Mouse (Mus musculus): ENCODE data around the gene Csnk2a1. TPM values are rescaled to one million over a fixed set of nuclear protein-coding genes. Genes with fewer than 3 reads are reported as not detected.

Csnk2a1 gene
- polyA plus RNA-seq, 1 experiment from 2014 or later, result 57.8 TPM

GRCm38 (mm10) chr2:152211871-152212270 lies 14.8 kb upstream of the Csnk2a1 start:
- 85% methylated on average over 3 of the region's 3 CpGs for WGBS
- no peaks in the 10 kb centered on the region for H3K4me1 ChIP-seq (ENCODE audit: control insufficient read depth, insufficient read depth, low read length)
- ATAC-seq (replicated peaks; ENCODE audit: insufficient number of reproducible peaks, low FRiP score, low TSS enrichment, low read depth) (no peak), DNase-seq (ENCODE audit: low spot score) (no peak)
- no peaks in the 10 kb centered on the region for H3K36me3 ChIP-seq (replicated peaks; ENCODE audit: control insufficient read depth, insufficient read depth, low read depth, low read length)
- no peak overlapping the region for H3K4me2 ChIP-seq (ENCODE audit: low read depth, low read length)
- H3K27me3 ChIP-seq (ENCODE audit: control insufficient read depth, insufficient read depth, low read length), result no peaks in the 10 kb centered on the region
- H3K27ac ChIP-seq (replicated peaks; ENCODE audit: low read depth, low read length), result no peak overlapping the region
- no peak overlapping the region for H3K9ac ChIP-seq (replicated peaks; ENCODE audit: low read length)
- H3K4me3 ChIP-seq (ENCODE audit: low read depth, low read length), result no peak overlapping the region
- H3K9me3 ChIP-seq (replicated peaks; ENCODE audit: control insufficient read depth, low read length), result no peaks in the 10 kb centered on the region

GRCm38 (mm10) chr2:152216975-152217374 lies 9.7 kb upstream of the Csnk2a1 start:
- Histone ChIP-seq H3K27me3 (ENCODE audit: control insufficient read depth, insufficient read depth, low read length) (no peaks in the 10 kb centered on the region), H3K9me3 (replicated peaks; ENCODE audit: control insufficient read depth, low read length) (no peaks in the 10 kb centered on the region), H3K27ac (replicated peaks; ENCODE audit: low read depth, low read length) (no peak overlapping the region), H3K36me3 (replicated peaks; ENCODE audit: control insufficient read depth, insufficient read depth, low read depth, low read length) (no peaks in the 10 kb centered on the region), H3K4me1 (ENCODE audit: control insufficient read depth, insufficient read depth, low read length) (no peaks in the 10 kb centered on the region), H3K4me3 (ENCODE audit: low read depth, low read length) (no peak overlapping the region), H3K9ac (replicated peaks; ENCODE audit: low read length) (no peak overlapping the region), H3K4me2 (ENCODE audit: low read depth, low read length) (no peak overlapping the region)
- no peak for ATAC-seq (replicated peaks; ENCODE audit: insufficient number of reproducible peaks, low FRiP score, low TSS enrichment, low read depth)
- WGBS, result 84% methylated on average over 1 of the region's 1 CpGs
- DNase-seq (ENCODE audit: low spot score), result no peak

DNA sequence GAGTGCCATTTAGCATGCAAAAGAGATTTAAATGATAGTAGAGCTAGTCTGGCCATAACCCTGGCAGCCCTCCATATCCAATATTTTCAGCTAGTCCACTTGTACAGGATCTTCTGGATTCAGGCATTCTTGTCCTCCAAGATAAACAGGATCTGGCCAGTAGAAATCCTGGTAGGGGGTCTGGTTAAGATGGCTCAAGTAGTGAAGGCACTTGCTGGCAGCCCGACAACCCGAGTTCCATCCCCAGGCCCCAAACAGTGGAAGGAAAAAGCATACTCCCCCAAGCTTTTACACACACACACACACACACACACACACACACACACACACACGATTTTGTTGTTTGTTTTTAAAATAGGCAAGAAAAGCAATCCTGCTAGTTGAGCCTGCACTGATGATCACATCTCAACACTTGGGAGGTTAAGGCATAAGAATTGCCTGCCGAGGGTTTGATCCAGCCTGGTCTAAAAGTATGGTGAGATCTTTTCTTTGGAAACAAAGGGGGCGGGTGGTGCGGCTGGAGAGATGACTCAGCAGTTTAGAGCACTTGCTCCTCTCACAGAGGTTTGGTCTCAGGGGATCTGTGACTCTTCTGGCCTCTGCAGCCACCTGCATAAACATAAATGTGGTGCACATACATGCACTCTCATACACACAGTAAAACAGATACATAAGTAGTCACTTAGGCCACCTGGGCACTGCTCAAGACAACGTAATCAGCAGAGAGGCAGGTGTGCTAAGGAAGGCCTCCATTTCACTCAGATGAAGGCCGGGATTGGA lies 2.9 kb upstream of the Csnk2a1 start:
- H3K4me3 ChIP-seq (ENCODE audit: low read depth, low read length), result no peak overlapping the region
- no peak for ATAC-seq (replicated peaks; ENCODE audit: insufficient number of reproducible peaks, low FRiP score, low TSS enrichment, low read depth)
- no peaks in the 10 kb centered on the region for H3K4me1 ChIP-seq (ENCODE audit: control insufficient read depth, insufficient read depth, low read length)
- 62% methylated on average over 8 of the region's 8 CpGs for WGBS
- H3K9me3 ChIP-seq (replicated peaks; ENCODE audit: control insufficient read depth, low read length), result no peaks in the 10 kb centered on the region
- H3K27ac ChIP-seq (replicated peaks; ENCODE audit: low read depth, low read length), result no peak overlapping the region
- DNase-seq (ENCODE audit: low spot score), result no peak
- H3K9ac ChIP-seq (replicated peaks; ENCODE audit: low read length), result no peak overlapping the region
- no peaks in the 10 kb centered on the region for H3K36me3 ChIP-seq (replicated peaks; ENCODE audit: control insufficient read depth, insufficient read depth, low read depth, low read length)
- H3K4me2 ChIP-seq (ENCODE audit: low read depth, low read length), result no peak overlapping the region
- no peaks in the 10 kb centered on the region for H3K27me3 ChIP-seq (ENCODE audit: control insufficient read depth, insufficient read depth, low read length)

DNA sequence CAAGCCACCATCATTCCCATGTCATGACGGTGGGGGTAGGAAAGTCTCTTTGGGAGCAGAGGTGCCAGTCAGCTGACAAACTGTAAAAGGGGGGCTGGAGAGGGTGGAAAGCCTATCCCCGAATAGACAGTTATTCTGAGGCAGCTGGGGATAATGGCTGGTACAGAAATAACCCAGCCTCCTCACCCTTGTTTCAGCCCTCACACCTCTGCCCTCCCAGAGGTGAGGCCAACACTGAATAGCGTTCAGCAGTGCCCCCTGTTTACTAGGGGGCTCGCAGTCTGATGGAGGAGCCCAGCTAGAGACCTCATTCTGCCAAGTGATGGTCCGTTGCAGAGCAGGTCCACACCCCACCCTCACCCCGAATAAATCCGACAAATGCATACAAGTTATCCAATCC lies 1.1 kb upstream of the Csnk2a1 start:
- Histone ChIP-seq H3K4me3 (ENCODE audit: low read depth, low read length) (no peak overlapping the region), H3K4me1 (ENCODE audit: control insufficient read depth, insufficient read depth, low read length) (no peaks in the 10 kb centered on the region), H3K36me3 (replicated peaks; ENCODE audit: control insufficient read depth, insufficient read depth, low read depth, low read length) (no peaks in the 10 kb centered on the region), H3K27me3 (ENCODE audit: control insufficient read depth, insufficient read depth, low read length) (no peaks in the 10 kb centered on the region), H3K4me2 (ENCODE audit: low read depth, low read length) (no peak overlapping the region), H3K9ac (replicated peaks; ENCODE audit: low read length) (no peak overlapping the region), H3K9me3 (replicated peaks; ENCODE audit: control insufficient read depth, low read length) (no peaks in the 10 kb centered on the region), H3K27ac (replicated peaks; ENCODE audit: low read depth, low read length) (no peak overlapping the region)
- 84% methylated on average over 7 of the region's 7 CpGs for WGBS
- ATAC-seq (replicated peaks; ENCODE audit: insufficient number of reproducible peaks, low FRiP score, low TSS enrichment, low read depth), result no peak
- DNase-seq (ENCODE audit: low spot score), result no peak

DNA sequence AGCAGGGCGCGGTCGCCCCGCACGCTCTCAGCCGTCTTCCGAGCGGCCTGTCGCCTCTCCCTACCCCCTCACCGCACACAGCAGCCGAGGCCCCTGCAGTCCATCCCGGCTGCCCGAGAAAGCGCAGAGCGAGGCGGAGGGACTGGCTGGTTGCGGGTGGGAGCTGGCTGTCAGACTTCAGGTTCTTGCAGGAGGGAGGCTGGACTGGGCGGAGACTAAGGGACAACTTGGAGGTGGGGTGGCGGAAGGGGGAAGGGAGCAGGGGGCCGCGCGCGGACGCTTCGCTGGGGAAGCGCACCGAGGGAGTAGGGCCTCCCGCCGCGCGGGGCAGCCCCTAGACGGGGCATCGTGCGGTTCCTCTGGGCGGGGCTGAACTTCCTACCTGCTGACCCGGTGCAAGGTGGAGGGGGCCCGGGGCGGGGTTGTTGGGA lies 427 bp downstream of the Csnk2a1 start:
- peak; percentile 66 for DNase-seq (ENCODE audit: low spot score)
- peak overlapping the region; percentile 84 for H3K9ac ChIP-seq (replicated peaks; ENCODE audit: low read length)
- peak overlapping the region; percentile 92 for H3K27ac ChIP-seq (replicated peaks; ENCODE audit: low read depth, low read length)
- no peaks in the 10 kb centered on the region for H3K9me3 ChIP-seq (replicated peaks; ENCODE audit: control insufficient read depth, low read length)
- H3K4me3 ChIP-seq (ENCODE audit: low read depth, low read length), result peak overlapping the region; percentile 86
- no peaks in the 10 kb centered on the region for H3K27me3 ChIP-seq (ENCODE audit: control insufficient read depth, insufficient read depth, low read length)
- peak overlapping the region; percentile 52 for H3K4me2 ChIP-seq (ENCODE audit: low read depth, low read length)
- no peaks in the 10 kb centered on the region for H3K36me3 ChIP-seq (replicated peaks; ENCODE audit: control insufficient read depth, insufficient read depth, low read depth, low read length)
- ATAC-seq (replicated peaks; ENCODE audit: insufficient number of reproducible peaks, low FRiP score, low TSS enrichment, low read depth), result peak; percentile 88
- no peaks in the 10 kb centered on the region for H3K4me1 ChIP-seq (ENCODE audit: control insufficient read depth, insufficient read depth, low read length)
- 1% methylated on average over 38 of the region's 38 CpGs for WGBS

GRCm38 (mm10) chr2:152230046-152230445 lies 3.4 kb downstream of the Csnk2a1 start:
- Histone ChIP-seq H3K36me3 (replicated peaks; ENCODE audit: control insufficient read depth, insufficient read depth, low read depth, low read length) (no peaks in the 10 kb centered on the region), H3K27me3 (ENCODE audit: control insufficient read depth, insufficient read depth, low read length) (no peaks in the 10 kb centered on the region), H3K27ac (replicated peaks; ENCODE audit: low read depth, low read length) (no peak overlapping the region), H3K4me3 (ENCODE audit: low read depth, low read length) (no peak overlapping the region), H3K4me2 (ENCODE audit: low read depth, low read length) (no peak overlapping the region), H3K9ac (replicated peaks; ENCODE audit: low read length) (no peak overlapping the region), H3K4me1 (ENCODE audit: control insufficient read depth, insufficient read depth, low read length) (no peaks in the 10 kb centered on the region), H3K9me3 (replicated peaks; ENCODE audit: control insufficient read depth, low read length) (no peaks in the 10 kb centered on the region)
- DNase-seq (ENCODE audit: low spot score), result no peak
- no peak for ATAC-seq (replicated peaks; ENCODE audit: insufficient number of reproducible peaks, low FRiP score, low TSS enrichment, low read depth)

DNA sequence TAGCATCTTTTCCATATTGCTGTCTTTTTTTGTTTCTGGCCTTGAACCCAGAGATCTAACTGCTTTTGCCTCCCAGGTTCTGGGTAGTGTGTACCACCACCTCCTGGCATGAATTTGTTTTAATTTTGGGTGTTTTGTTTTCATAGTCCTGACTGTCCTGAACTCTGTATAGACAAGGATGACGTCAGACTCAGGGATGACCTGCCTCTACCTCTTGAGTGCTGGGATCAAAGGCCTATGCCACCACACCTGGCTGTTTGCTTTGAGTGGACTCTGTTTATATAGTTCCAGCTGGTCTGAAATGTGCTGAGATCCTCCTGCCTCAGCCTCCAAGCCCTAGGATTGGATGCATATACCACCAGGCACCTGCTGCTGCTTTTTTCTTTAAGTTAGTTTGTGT lies 11.3 kb downstream of the Csnk2a1 start:
- Histone ChIP-seq H3K4me2 (ENCODE audit: low read depth, low read length) (no peak overlapping the region), H3K27me3 (ENCODE audit: control insufficient read depth, insufficient read depth, low read length) (no peaks in the 10 kb centered on the region), H3K36me3 (replicated peaks; ENCODE audit: control insufficient read depth, insufficient read depth, low read depth, low read length) (no peaks in the 10 kb centered on the region; the same call in 1 of the 2 replicates), H3K4me1 (ENCODE audit: control insufficient read depth, insufficient read depth, low read length) (no peaks in the 10 kb centered on the region), H3K9ac (replicated peaks; ENCODE audit: low read length) (no peak overlapping the region), H3K9me3 (replicated peaks; ENCODE audit: control insufficient read depth, low read length) (no peaks in the 10 kb centered on the region), H3K27ac (replicated peaks; ENCODE audit: low read depth, low read length) (no peak overlapping the region), H3K4me3 (ENCODE audit: low read depth, low read length) (no peak overlapping the region)
- no peak for DNase-seq (ENCODE audit: low spot score)
- no peak for ATAC-seq (replicated peaks; ENCODE audit: insufficient number of reproducible peaks, low FRiP score, low TSS enrichment, low read depth)
- 85% methylated on average over 1 of the region's 1 CpGs for WGBS

- no peak for DNase-seq (ENCODE audit: low spot score)
- H3K4me1 ChIP-seq (ENCODE audit: control insufficient read depth, insufficient read depth, low read length), result no peaks in the 10 kb centered on the region
Observed at GRCm38 (mm10) chr2:152240580-152240979, 13.9 kb downstream of the Csnk2a1 start.

More at GRCm38 (mm10) chr2:152240580-152240979, 13.9 kb downstream of the Csnk2a1 start:
- Histone ChIP-seq H3K36me3 (replicated peaks; ENCODE audit: control insufficient read depth, insufficient read depth, low read depth, low read length) (no peaks in the 10 kb centered on the region; the same call in 1 of the 2 replicates), H3K27ac (replicated peaks; ENCODE audit: low read depth, low read length) (no peak overlapping the region), H3K9ac (replicated peaks; ENCODE audit: low read length) (no peak overlapping the region), H3K27me3 (ENCODE audit: control insufficient read depth, insufficient read depth, low read length) (no peaks in the 10 kb centered on the region), H3K4me2 (ENCODE audit: low read depth, low read length) (no peak overlapping the region; the same call in 1 of the 2 replicates), H3K4me3 (ENCODE audit: low read depth, low read length) (no peak overlapping the region), H3K9me3 (replicated peaks; ENCODE audit: control insufficient read depth, low read length) (no peaks in the 10 kb centered on the region)
- ATAC-seq (replicated peaks; ENCODE audit: insufficient number of reproducible peaks, low FRiP score, low TSS enrichment, low read depth), result no peak
- WGBS, result 37% methylated on average over 2 of the region's 2 CpGs
